Mouse (Mus musculus) WW6 (cell line): ENCODE measurements at regions not wholly inside any gene's neighbourhood (a gene's known extent, or its start where the extent isn't known, plus 50 kb on each side); places are given as distances from the start of the nearest gene placed in this dataset.

Experiments
- DNase-seq: peaks from one replicate; pipeline ENCODE4 v3.0.0-alpha.2; 2013; ENCODE audit warnings: low read depth, low spot score

- DNase-seq, result no peak
Observed at GRCm38 (mm10) chr12:15979233-15979632, 162.5 kb upstream of the Trib2 start.

GRCm38 (mm10) chr12:15971786-15972185, 155.1 kb upstream of the Trib2 start:
- no peak for DNase-seq

GRCm38 (mm10) chr12:15970262-15970661, 153.5 kb upstream of the Trib2 start:
- no peak for DNase-seq

- DNase-seq, result no peak
Observed at GRCm38 (mm10) chr12:15967550-15968102, 150.9 kb upstream of the Trib2 start.

GRCm38 (mm10) chr12:15966631-15967030, 149.9 kb upstream of the Trib2 start:
- DNase-seq, result no peak

- no peak for DNase-seq
Observed at GRCm38 (mm10) chr12:15965921-15966320, 149.2 kb upstream of the Trib2 start.

GRCm38 (mm10) chr12:15964073-15964472, 147.4 kb upstream of the Trib2 start:
- no peak for DNase-seq

GRCm38 (mm10) chr12:15961834-15962233, 145.1 kb upstream of the Trib2 start:
- no peak for DNase-seq

- no peak for DNase-seq
Observed at GRCm38 (mm10) chr12:15937443-15938237, 120.9 kb upstream of the Trib2 start.

- DNase-seq, result no peak
Observed at GRCm38 (mm10) chr12:15932067-15932466, 115.3 kb upstream of the Trib2 start.

- DNase-seq, result no peak
Observed at GRCm38 (mm10) chr12:15931535-15931934, 114.8 kb upstream of the Trib2 start.

DNA sequence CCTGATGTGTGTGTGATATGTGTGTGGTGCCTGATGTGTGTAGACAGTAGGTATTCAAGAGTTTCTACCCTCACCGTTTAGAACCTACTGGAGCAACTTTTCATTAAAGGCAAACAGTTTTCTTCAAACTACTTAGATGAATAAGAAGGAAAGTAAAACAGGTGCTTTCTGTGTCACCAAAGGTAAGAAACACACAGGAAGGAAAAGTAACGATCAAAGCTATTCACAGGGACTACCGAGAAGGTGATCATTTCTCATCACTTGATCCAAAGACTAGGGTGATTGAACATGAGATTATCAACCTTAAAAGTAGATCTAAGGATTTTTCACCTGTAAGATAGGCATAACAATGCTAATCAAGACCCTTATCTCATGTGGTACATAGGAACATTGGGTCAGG, 113.4 kb upstream of the Trib2 start:
- DNase-seq, result no peak

GRCm38 (mm10) chr12:15929541-15929940, 112.8 kb upstream of the Trib2 start:
- no peak for DNase-seq

- DNase-seq, result no peak
Observed at GRCm38 (mm10) chr12:15918291-15918690, 101.6 kb upstream of the Trib2 start.

DNA sequence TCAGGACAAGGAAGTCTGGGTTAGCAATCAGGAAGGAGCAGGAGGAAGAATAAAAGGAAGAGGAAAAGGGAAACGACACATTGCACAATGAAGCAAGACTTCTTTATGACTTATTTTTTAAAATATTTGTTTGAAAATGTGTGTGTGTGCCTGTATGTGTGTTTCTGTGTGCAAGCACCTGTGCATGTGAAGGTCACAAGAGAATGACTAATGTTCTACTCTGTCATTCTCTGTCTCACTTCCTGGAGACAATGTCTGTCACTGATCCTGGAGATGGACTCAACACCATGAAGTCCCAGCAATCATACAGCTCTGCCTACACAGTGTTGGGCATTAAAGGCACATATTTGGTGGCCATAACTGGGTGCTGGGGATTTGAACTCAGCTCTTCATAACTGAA, 96.2 kb upstream of the Trib2 start:
- no peak for DNase-seq

DNA sequence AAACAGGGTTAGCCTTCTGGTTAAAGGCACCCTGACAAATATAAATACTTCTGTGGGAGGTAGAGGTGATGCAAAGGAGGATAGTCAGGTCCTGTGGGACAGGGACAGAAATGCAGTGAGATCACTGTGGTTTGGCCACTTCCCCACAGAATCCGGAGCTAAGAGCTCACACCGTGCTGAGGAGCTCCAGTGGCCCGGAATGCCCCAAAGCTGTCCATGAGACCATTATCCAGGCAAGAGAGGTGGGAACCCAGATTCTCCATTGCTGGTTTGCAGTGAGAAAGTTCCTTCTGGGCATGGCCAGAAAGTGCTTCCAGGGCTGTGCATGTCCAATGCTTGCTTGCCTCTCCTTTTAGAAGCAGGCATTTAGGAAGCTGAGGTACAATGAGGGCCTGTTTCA, 95.8 kb upstream of the Trib2 start:
- DNase-seq, result no peak

DNA sequence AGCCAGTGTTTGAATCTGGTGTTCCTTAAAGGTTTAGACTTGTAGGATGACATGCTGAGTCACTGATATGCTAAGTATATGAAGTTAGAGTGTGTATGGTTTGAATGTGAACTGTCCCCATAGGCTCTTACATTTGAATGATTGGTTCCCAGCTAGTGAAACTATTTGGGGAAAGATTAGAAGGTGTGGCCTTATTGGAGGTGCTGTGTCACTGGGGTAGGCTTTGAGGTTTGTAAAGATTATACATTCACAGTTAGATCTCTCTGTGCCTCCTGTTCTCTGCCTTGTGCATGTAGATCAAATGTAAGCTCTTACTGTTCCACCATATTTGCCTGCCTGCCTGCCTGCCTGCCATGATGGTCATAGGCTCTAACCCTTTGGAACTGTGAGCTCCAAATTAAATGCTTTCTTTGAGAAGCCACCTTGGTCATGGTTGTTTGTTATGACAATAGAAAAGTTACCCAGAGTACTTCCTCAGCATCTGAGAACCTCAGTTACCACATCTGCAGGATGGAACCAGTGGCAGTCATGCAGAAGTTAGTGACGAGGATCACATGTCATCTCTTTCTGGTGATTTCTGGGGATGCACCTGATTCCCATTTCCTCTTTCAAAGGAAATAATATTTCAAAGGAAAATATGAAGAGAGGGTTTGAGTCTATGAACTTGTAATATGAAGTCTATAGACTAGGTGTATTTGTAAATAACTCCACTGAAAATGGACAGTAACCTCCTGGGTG, 94.7 kb upstream of the Trib2 start:
- no peak for DNase-seq

GRCm38 (mm10) chr12:15897539-15897938, 80.8 kb upstream of the Trib2 start:
- DNase-seq, result no peak

GRCm38 (mm10) chr12:15896511-15896910, 79.8 kb upstream of the Trib2 start:
- no peak for DNase-seq

GRCm38 (mm10) chr12:15895215-15895614, 78.5 kb upstream of the Trib2 start:
- DNase-seq, result no peak

- no peak for DNase-seq
Observed at GRCm38 (mm10) chr12:15890591-15890990, 73.9 kb upstream of the Trib2 start.

GRCm38 (mm10) chr12:15879907-15880430, 63.2 kb upstream of the Trib2 start:
- DNase-seq, result no peak
